Mouse (Mus musculus): Measurements from ENCODE around the gene Adam12.

Gene Adam12

GRCm38 (mm10) chr7:134009157-134009556 lies 222.8 kb downstream of the Adam12 start:
- no peak for DNase-seq (ENCODE audit: low spot score)

GRCm38 (mm10) chr7:134007942-134008361 lies 224.0 kb downstream of the Adam12 start:
- no peak for DNase-seq (ENCODE audit: low spot score)

GRCm38 (mm10) chr7:134001581-134001980 lies 230.4 kb downstream of the Adam12 start:
- DNase-seq (ENCODE audit: low spot score) = no peak

- no peak for DNase-seq (ENCODE audit: low spot score)
These were observed 241.0 kb downstream of the Adam12 start for GRCm38 (mm10) chr7:133990930-133991329.

- no peak for DNase-seq (ENCODE audit: low spot score)
These were observed 243.6 kb downstream of the Adam12 start for GRCm38 (mm10) chr7:133988356-133988755.

- DNase-seq (ENCODE audit: low spot score) = no peak
These were observed 245.7 kb downstream of the Adam12 start for GRCm38 (mm10) chr7:133986201-133986600.

GRCm38 (mm10) chr7:133985648-133986047 lies 246.3 kb downstream of the Adam12 start:
- DNase-seq (ENCODE audit: low spot score) = no peak

- no peak for DNase-seq (ENCODE audit: low spot score)
These were observed 255.4 kb downstream of the Adam12 start for GRCm38 (mm10) chr7:133976388-133977122.

- DNase-seq (ENCODE audit: low spot score) = no peak
These were observed 260.9 kb downstream of the Adam12 start for GRCm38 (mm10) chr7:133971086-133971485.

- DNase-seq (ENCODE audit: low spot score) = no peak
These were observed 261.5 kb downstream of the Adam12 start for GRCm38 (mm10) chr7:133970407-133970806.

GRCm38 (mm10) chr7:133967906-133968305 lies 264.0 kb downstream of the Adam12 start:
- DNase-seq (ENCODE audit: low spot score) = no peak

GRCm38 (mm10) chr7:133963501-133963900 lies 268.4 kb downstream of the Adam12 start:
- DNase-seq (ENCODE audit: low spot score) = no peak

GRCm38 (mm10) chr7:133959200-133959599 lies 272.7 kb downstream of the Adam12 start:
- no peak for DNase-seq (ENCODE audit: low spot score)

- DNase-seq (ENCODE audit: low spot score) = no peak
These were observed 274.1 kb downstream of the Adam12 start for GRCm38 (mm10) chr7:133957873-133958272.

- no peak for DNase-seq (ENCODE audit: low spot score)
These were observed 277.5 kb downstream of the Adam12 start for GRCm38 (mm10) chr7:133954111-133955091.

- no peak for DNase-seq (ENCODE audit: low spot score)
These were observed 280.0 kb downstream of the Adam12 start for GRCm38 (mm10) chr7:133951777-133952545.

- DNase-seq (ENCODE audit: low spot score) = no peak
These were observed 284.6 kb downstream of the Adam12 start for GRCm38 (mm10) chr7:133947360-133947759.

- no peak for DNase-seq (ENCODE audit: low spot score)
These were observed 285.1 kb downstream of the Adam12 start for GRCm38 (mm10) chr7:133946757-133947345.

GRCm38 (mm10) chr7:133946113-133946512 lies 285.8 kb downstream of the Adam12 start:
- no peak for DNase-seq (ENCODE audit: low spot score)

- no peak for DNase-seq (ENCODE audit: low spot score)
These were observed 291.5 kb downstream of the Adam12 start for GRCm38 (mm10) chr7:133940405-133940804.

- no peak for DNase-seq (ENCODE audit: low spot score)
These were observed 294.5 kb downstream of the Adam12 start for GRCm38 (mm10) chr7:133937473-133937872.

- DNase-seq (ENCODE audit: low spot score) = no peak
These were observed 295.6 kb downstream of the Adam12 start for GRCm38 (mm10) chr7:133936377-133936776.
